Mouse (Mus musculus): ENCODE data around the gene 9130213A22Rik. TPM values are rescaled to one million over a fixed set of nuclear protein-coding genes. Genes with fewer than 3 reads are reported as not detected.

9130213A22Rik gene
- under 1 TPM; 0.68 to 0.89 TPM for total RNA-seq (2021)

DNA sequence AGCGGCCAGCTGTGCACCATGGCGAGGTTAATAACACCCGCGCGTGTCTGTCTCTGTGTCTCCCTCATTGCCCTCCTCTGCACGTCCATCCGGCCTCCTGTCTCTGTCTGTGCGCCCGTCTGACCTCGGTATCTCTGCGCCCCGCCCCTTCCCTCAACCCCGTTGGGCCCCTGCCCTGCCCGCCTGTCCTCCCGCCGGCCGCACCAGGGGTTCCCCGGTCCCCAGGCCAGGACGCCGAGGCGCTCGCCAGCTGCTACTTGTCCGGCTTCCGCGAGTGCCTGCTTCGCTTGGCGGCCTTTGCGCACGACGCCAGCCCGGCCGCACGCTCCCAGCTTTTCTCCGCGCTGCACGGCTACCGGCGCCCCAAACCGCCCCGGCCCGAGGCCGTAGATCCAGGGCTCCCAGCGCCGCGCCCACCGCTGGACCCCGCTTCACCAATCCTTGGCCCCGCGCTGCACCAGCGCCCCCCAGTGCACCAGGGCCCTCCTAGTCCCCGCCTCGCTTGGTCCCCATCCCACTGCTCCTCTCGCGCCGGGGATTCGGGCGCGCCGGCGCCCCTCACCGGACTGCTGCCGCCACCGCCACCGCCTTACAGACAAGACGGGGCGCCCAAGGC lies at the start of gene 9130213A22Rik:
Gene 9130213A22Rik, minus strand, starts transcription at position 254 of the 616 bp plus-strand sequence.
- peak; percentile 78 to 89 for DNase-seq (ENCODE audit: extremely low spot score in 1 of 2, low spot score in 1 of 2)

DNA sequence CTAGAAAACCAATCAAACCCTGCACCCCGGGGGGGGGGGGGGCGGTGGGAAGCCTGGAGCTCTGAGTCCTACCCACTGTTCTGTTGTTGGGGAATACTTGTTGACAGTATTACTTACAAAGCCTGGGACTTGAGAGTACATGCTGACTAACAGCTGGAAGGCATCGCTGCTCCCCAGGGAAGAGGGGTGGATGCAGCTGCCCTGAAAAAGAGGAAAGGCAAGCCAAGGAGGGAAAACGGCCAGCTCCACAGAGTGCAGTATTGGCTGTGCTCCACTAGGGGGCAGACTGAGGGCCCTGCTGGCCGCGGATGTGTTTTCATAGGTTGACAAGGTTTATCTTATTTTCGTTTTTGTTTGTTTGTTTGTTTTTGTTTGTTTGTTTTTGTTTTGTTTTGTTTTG lies 49.2 kb upstream of the 9130213A22Rik start:
- DNase-seq (ENCODE audit: extremely low spot score in 1 of 2, low spot score in 1 of 2): peak in 1 of 2 experiments; percentile 57

DNA sequence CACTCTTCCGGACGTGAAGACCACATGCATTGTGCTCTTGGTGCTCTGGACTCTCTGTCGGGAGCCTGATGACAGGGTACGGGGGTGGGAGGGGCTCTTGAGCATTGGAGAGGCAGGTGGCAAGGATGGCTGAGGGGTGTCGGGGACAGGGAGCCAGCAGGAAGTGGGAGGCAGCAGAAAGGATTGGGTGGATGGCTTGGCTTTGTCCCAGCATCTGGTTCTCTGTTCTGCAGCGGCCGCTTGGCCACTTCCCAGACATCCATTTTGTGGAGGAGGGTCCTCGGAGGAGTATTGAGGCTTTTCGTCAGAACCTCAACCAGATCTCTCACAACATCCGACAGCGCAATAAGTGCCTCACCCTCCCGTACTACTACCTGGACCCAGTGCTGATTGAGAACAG lies 46.9 kb upstream of the 9130213A22Rik start:
- DNase-seq (ENCODE audit: extremely low spot score in 1 of 2, low spot score in 1 of 2): no peak

DNA sequence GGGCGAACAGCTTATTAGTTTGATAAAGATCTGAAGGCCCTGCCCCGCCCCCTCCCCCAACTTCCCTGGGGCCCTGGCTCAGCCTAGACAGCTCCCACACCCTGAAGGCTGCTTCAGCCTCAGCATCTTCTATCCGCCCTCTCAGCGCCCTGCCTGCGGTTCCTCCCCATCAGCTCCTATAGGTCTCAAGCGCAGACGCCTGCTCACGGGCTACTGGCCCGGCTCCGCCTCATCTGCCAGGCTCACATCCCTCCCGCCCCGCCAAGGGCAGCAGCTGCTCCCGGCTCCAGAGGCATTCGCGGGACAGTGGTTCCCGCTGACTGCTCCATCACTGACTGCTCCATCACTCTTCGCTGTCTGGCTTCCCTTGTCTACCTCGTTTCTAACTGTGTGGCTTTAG lies 34.4 kb upstream of the 9130213A22Rik start, which contains the start of gene Alox12b:
Gene Alox12b, plus strand, starts transcription at position 190 of the 400 bp plus-strand sequence.
- DNase-seq (ENCODE audit: extremely low spot score in 1 of 2, low spot score in 1 of 2): no peak

DNA sequence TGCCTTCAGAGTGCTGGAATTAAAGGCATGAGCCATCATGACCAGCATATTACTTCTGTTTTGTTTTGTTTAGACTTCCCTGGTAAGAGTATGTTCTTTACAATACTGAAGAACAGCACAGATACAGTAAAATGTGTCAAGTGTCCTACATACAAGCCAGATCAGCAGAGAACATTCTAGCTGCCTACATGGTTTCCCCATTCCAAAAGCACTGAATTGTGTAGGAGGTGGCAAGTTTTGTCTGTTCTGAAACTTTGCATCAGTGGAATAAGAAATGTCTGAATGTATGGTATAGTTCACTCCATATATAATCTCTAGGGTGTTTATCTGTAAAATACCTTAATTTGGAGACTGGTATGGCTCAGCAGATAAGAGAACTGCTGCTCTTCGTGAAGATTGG lies 33.0 kb upstream of the 9130213A22Rik start:
- DNase-seq (ENCODE audit: extremely low spot score in 1 of 2, low spot score in 1 of 2): no peak

DNA sequence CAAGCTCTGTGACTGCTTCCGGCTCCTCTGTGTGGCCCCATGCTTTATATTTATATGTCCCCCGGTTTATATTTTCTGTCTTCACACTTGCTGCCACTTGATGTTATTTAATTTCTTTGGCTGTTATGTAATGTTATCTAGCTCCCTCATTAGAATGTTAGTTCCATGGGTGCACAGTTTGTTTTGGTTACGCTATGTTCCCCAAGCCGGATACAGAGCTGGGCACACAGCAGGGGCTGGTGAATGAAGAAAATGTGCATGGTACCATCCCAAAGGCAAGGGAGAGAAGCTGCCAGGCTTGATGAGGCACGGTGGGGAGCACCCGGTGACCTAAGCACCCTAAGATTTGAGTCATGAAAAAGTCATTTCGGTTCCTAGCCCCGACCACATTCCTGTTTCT lies 31.4 kb upstream of the 9130213A22Rik start:
- no peak for DNase-seq (ENCODE audit: extremely low spot score in 1 of 2, low spot score in 1 of 2)

DNA sequence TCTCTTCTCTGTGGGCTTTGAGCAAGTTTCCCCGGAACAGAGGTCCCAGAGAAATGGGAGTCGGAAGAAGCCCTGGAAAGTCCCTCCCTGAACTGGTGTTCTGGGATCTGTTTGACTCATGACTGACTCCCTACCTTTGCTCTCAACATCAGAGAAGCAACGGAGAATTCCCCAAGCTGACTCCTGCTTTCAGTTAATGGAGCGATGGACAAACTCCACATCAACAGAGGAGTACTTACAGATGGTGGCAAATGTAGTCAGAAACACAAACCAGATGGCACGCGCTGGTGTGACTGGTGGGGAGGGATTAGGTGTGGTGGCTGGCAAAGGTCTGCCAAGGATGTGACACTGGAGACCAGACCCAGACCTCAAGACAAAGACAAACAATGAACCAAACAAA lies 28.6 kb upstream of the 9130213A22Rik start:
- no peak for DNase-seq (ENCODE audit: extremely low spot score in 1 of 2, low spot score in 1 of 2)

DNA sequence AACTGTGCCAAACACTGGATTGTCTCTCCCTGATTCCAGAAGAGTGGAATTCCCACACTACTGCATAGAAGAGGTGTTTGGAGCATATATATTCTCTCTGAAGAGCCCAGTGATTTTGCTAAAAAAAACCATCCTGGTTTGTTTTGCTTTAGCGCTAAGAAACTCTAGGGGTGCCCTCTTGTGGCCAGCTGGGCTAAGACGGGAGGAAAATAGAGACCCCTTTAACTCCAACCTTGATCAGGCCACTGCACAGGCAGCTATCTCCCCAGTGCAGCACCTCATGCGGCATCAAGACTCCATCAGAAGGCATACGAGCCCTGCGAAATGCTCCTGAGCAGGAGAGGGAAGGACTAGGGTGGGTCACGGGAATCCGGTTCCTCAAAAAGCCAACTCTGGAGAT lies 28.1 kb upstream of the 9130213A22Rik start:
- DNase-seq (ENCODE audit: extremely low spot score in 1 of 2, low spot score in 1 of 2): peak in 1 of 2 experiments; percentile 79

DNA sequence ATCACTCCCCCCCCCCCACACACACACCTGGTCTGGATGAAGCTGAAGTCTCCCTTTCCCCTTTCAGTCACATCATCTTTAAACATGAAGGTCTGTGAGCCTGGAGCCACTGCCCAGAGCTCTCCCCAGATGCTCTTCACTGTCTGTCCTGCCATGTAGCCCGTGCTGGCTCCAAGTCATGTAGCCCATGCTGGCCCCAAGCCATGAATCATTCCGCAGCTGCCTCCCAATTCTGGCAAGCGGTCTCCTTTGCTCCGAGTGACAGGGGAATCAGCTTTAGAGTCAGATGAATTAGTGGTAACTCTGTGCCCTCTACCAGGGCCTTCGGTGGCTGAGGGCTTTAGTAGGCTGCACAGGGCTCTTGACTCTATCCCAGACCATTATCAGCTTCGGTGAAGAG lies 27.3 kb upstream of the 9130213A22Rik start:
- no peak for DNase-seq (ENCODE audit: extremely low spot score in 1 of 2, low spot score in 1 of 2)

DNA sequence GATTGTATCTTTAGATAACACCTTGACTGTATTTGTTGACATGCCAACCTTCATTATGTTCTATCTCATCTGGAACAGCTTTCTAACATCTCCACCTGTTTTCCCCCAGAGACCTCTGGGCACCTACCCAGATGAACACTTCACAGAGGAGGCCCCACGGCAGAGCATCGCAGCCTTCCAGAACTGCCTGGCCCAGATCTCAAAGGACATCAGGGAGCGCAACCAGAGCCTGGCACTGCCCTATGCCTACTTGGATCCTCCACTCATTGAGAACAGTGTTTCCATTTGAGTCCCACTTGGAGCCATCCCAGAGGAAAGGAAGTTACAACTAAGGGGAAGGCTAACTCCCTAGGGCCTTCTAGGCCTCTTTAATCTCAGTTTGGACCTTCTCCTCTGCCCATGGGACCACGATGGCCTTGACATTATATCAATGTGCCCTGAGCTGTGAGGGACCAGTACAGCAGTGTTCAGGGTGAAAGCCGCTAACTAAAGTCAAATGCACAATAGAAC lies 26.1 kb upstream of the 9130213A22Rik start:
- no peak for DNase-seq (ENCODE audit: extremely low spot score in 1 of 2, low spot score in 1 of 2)

DNA sequence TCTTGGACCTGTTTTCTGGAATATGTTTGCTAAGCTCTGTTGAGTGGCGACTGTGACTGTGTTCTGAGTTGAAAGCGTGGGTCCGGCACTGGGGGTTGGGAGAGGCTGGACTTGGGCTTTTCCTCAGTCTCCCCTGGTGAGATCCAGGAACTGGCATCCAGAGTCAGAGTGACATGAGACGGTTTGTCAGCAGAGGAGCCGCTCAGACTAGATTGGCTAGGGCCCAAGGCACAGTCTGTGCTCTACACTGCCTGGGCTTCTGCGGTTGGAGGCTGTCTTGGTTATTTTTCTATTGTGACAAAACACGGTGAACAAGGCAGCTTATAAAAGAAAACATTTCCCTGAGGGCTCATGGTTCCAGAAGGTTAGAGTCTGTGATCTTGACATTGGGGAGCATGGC lies 25.2 kb upstream of the 9130213A22Rik start:
- DNase-seq (ENCODE audit: extremely low spot score in 1 of 2, low spot score in 1 of 2): peak in 1 of 2 experiments; percentile 27

DNA sequence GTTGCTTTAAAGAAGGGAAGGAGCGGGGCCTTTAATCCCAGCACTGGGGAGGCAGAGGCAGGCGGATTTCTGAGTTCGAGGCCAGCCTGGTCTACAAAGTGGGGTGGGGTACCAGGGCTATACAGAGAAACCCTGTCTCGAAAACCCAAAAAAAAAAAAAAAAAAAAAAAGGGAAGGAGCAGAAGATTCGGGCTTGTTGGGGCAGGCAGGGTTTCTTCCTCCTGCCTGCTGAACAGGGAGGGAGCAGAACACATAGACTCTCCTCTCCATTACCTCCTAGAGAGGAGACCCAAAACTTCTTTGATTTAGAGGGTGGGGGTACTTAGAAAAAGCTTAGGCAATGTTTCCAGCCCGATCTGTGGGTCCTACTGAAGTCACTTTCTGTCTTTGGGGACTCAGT lies 13.0 kb upstream of the 9130213A22Rik start:
- DNase-seq (ENCODE audit: extremely low spot score in 1 of 2, low spot score in 1 of 2): no peak

DNA sequence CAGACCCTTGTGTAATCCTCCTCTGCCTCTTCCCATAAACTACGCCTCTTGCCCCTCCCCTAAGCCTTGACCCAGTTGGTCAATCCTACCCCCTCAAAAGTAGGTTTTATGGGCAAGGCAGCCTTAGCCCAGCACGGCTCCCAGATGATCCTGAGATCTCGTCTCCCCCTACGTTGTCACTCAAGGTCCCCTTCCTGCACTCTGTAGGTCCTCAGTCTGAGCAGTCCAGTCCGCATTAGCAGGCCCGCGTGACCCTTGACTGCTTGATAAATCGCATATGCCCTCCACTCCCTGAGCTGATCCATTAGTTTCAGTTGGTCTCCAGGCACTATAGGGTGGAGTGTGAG lies 12.2 kb upstream of the 9130213A22Rik start:
- no peak for DNase-seq (ENCODE audit: extremely low spot score in 1 of 2, low spot score in 1 of 2)

DNA sequence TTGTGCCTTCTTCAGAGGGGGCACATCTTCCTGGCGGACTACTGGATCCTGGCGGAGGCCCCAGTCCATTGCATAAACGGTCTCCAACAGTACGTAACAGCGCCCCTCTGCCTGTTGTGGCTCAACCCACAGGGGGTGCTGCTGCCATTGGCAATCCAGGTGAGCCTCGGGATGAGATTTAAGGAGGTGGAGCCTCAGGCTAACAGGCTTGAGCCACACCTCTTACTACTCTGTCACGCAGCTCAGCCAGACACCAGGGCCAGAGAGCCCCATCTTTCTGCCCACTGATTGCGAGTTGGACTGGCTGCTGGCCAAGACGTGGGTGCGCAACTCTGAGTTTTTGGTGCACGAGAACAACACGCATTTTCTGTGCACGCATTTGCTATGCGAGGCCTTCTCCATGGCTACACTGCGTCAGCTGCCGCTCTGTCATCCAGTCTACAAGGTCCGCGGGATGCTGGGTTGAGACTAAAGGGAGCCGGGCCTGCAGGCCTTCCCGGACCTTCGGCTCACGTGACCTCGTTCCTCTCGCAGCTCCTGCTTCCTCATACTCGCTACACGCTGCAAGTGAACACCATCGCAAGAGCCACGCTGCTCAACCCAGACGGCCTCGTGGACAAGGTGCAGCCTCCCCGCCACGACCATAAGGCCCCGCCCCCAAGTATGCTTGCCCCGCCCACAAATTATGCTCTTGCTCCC lies 11.7 kb upstream of the 9130213A22Rik start:
- peak; percentile 64 to 77 for DNase-seq (ENCODE audit: extremely low spot score in 1 of 2, low spot score in 1 of 2)

DNA sequence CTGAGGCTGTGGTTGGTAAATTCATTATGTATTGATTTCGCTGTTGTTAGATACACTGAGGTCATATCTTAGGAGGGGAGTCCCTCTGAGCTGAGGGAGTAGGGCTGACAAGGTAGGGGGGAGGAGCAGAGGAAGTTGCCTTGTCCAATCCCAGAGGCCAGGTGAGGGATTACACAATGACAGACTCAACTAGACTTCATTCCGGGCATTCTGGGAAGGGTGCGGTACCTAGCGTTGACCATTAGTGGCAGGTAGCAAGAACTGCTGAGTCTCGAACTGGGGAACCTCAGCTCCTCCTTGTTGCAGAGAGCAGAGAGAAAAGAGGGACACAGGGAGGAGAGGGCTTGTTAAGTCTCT lies 11.2 kb upstream of the 9130213A22Rik start:
- DNase-seq (ENCODE audit: extremely low spot score in 1 of 2, low spot score in 1 of 2): no peak

DNA sequence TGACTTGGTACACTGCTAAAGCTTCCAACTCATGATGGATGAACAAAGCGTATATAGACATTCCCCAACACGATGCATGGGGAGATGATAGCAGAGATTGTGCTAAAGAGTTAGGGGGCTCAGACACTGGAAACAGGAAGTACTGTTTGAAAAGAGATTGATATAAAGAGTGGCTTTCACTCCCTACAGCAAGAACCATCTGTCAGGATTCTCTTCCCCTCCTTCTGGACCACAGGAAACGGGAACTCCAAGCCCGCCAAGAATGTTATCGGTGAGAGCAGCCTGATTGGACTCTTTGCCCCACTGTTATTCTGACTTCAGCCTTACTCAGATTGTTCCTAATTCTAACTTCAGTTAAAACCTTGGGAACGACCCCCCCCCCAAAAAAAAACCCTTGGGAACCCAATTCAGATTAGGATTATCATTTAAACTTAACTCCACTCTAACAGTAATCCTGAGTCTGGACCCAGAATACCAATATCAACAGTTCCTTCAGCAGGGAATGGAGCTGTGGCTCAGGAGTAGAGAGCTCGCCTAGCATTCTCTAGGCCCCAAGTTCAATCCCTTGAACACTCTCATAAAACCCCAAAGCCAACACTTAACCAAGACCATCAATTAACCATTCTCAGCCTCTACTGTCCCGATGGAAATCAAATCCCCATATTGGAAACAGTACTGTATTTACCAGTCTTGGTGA lies 6.2 kb upstream of the 9130213A22Rik start:
- no peak for DNase-seq (ENCODE audit: extremely low spot score in 1 of 2, low spot score in 1 of 2)

DNA sequence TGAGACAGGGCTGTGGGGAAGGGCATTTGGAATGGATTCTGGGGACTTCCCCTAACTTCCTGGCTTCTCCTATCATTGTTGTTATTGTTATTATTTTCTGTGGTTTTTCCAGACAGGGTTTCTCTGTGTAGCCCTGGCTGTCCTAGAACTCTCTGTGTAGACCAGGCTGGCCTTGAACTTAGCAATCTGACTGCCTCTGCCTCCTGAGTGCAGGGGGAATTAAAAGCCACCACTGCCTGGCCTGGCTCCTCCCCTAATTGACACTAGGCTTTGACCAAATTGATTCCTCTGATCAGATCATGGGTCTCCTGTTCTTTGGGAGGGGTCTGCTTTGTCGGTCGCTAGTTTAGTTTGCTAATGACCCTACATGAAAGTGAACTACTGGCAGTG lies 4.3 kb upstream of the 9130213A22Rik start:
- no peak for DNase-seq (ENCODE audit: extremely low spot score in 1 of 2, low spot score in 1 of 2)

DNA sequence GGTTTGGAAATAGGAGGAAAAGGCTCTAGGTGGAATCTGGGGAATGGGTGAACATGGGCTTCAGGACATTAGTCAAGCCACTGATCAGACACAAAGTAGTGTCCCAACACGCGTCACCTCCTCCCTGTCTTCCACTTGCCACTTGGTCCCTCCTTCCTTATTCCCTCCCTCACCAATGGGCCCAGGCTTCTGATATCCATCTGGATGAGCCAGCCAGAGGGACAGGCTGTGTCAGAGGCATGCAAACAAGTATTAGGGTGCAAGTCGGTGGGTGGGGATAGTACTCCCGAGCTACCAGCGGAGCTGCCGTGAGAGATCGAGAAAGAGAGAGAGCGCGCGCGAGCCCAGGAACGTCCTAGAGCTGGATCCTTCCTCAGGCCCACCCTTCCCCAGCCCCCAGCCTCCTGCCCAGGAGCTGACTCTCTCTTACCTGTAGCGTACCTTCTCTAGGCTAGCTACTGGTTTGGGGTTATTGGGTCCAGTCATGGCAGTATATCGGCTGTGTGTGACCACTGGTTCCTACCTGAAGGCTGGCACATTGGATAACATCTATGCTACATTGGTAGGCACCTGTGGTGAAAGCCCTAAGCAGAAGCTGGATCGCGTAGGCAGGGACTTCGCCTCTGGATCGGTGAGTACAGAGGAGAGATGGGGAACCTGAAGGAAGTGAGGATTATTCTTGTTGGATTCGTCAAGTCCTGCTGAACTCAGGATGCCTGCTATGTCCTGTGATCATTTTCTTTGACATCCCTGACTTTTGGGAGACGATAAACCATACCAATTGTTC lies 3.7 kb upstream of the 9130213A22Rik start:
- DNase-seq (ENCODE audit: extremely low spot score in 1 of 2, low spot score in 1 of 2): no peak

DNA sequence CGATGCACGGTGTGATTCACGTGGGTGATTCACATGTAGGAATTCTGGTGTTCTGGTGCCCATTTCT lies 3.3 kb upstream of the 9130213A22Rik start, which contains the start of gene Aloxe3:
Gene Aloxe3, plus strand, starts transcription at position 45 of the 67 bp plus-strand sequence.
- DNase-seq (ENCODE audit: extremely low spot score in 1 of 2, low spot score in 1 of 2): no peak

DNA sequence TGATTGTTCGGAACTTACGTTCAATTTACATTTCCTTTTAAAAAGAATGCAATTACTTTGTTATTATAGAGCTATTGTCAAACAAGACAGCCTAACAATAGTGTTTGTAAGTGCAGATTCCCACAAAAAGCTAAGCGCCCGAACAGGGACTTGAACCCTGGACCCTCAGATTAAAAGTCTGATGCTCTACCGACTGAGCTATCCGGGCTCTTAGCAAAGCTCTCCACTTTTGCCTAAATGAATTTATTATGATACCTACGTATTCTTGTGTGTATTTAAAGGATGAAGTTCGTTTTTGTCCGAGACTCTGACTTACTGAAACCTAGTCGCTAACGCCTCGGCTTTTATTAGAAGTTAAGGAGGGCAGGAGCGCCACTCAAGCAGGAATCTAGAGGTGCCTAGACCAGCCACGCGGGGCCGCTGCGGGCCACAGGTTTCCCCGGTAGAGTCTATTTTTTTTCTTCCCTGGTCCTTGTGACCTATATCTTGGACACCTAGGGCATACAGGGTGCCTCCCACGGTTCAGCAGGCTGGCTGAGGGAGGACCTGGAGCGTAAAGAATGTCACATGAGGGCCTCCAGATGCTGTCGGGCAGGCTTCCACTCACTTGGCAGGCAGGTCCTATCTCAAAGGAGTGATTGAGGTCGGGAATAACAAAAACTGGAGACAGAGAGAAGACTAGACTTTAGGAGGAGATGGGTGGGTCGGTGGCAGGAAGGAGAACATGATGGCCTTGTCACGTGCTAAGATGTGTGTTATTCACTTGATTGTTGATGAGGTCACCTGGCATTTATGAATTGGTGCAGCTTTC lies 2.9 kb upstream of the 9130213A22Rik start:
- peak; percentile 70 to 79 for DNase-seq (ENCODE audit: extremely low spot score in 1 of 2, low spot score in 1 of 2)

DNA sequence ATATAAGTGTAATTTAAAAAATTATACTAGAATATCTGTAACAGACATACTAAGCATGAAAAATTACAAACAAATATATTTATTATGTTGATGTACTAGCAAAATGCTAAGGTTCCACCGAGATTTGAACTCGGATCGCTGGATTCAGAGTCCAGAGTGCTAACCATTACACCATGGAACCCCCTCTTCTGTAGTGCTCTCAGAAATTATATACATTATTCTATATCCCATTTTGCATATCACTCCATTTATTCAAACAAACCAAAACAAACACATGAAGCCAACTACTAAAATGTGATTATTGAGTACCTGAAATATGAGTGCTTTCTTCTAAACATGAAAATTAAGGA lies 2.1 kb upstream of the 9130213A22Rik start:
- DNase-seq (ENCODE audit: extremely low spot score in 1 of 2, low spot score in 1 of 2): peak in 1 of 2 experiments; percentile 74

Data from layer of hippocampus, postnatal 25 days (tissue).